Mouse (Mus musculus): ENCODE results near the gene Gtf3c1.

The Gtf3c1 gene

DNA sequence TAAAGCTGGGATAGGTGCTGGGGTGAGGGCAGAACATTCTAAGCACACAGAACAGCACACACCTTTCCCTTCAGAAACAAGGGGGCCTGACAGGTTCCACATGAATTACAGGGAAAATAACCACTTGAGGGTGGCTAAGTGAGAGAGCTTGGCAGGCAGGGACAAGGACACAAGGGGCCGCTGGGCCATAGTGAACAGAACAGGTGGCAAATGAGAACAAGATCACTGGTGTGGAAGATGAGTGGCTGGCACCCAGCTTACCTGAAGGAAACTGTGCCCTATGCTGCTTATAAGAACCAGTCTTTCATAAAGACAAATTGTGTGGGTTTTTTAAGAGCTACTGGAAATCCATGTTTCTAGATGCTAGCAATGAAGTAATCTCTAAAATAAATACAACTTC, 4.8 kb downstream of the Gtf3c1 start:
- DNase-seq = peak; percentile 25

- DNase-seq = no peak
Observed at GRCm38 (mm10) chr7:125694056-125694455, 13.5 kb downstream of the Gtf3c1 start.

DNA sequence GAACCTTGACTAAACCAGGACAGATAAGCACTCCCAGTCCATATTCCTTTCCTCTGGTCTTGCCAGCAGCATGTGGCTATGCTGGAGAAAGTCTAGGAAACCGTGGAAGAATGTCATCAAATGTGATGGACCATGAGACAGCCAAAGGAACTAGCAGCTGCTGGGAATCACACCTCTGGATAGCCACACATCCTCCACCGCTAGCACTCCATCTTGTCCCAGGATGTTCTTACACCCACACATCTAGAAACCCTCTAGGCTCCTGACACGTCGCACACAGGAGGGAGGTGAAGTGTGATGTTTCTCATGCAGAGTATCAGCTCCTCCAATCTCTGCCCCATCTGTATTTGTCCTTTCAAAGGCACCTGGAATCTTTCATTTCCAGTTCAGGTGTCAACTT, 17.1 kb downstream of the Gtf3c1 start:
- no peak for DNase-seq

DNA sequence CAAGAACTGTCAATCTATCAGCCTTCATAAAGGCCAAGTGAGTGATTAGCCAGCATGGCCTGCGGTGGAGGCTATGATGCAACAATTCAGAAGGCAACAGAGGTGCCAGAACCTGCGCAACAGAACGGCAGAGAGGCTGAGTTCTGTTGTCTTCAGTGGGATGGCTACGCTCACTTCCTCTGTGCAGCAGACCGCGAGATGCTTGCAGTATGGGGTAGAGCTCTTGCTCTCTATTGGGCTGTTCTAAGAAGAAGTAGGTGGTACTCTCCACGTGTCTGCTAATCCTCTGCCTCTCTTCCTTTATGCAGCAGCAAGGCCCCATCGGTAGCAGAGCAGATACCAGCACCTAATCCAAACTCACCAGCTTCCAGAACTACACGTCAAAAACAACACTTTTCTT, 27.6 kb downstream of the Gtf3c1 start:
- no peak for DNase-seq

DNA sequence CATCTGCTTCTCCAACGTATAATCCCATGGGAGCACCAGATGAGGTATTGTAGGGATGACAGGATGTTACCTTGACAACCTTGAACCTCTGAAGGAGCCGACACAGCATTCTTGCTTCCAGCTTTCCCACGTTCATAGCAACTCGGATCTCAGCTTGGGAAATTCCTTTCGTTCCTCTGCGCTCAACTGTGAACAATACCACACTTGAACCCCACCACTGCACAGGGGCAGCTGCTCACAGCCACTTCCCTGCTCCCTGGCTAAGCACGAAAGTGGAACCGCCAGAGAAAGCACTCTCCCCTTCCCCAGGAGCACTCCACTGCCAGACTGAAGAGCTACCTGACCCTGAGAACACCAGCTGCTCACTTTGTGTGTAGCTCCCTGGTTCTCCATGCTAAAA, 28.8 kb downstream of the Gtf3c1 start:
- no peak for DNase-seq

DNA sequence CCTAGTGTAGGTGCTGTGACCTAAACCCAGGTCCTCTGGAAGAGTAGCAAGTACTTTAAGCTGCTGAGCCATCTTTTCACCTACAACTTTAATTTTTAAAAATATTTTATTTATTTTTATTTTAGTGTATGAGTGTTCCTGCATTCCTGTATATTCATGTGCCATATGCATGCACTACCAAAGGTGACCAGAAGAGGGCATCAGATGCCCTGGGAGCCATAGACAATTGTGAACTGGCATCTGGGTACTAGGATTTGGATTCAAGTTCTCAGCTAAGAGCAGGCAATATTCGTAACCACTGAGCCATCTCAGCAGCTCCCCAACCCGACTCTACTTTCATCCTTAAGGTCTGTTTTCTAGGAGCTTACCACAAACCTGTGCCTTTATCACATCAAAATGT, 32.7 kb downstream of the Gtf3c1 start:
- peak; percentile 54 for DNase-seq

DNA sequence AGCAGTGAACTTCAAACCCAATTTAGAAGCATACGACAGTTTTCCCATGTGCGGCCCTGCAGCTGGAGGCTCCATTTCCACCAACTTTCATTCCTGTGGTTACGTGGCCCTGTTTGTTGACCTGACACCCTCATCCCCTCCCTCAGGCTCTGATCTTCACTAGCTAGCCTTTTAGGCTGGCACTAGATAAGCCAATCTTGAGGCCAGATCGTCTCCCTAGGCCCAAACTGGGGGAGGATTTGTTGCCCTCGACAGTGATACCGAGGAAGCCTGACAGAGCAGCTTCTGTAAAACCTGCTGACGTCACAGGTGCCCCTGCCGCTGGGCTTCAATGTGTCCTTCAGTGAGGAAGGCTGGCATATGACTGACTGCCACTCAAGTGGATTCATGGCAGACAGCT, 36.2 kb downstream of the Gtf3c1 start:
- DNase-seq = no peak

- no peak for DNase-seq
Observed at GRCm38 (mm10) chr7:125670865-125671264, 36.7 kb downstream of the Gtf3c1 start.

DNA sequence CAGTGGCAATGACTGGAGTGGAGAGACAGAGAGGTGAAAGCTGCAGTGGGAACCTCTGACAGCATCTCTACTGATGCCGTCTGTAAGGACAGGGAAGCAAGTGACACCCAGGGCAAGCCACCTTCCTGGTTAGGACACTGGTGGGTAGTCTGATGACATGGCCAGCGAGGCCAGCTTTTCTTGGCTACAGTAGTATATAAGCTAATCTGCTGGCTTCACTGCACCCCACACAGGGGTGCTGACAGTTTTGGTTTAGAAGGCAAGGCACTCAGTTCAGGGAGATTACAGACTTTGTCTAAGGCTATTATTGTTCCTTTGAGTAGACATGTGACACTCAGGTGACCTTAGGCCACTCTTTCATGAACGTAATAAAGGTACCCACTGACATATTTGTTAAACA, 43.9 kb downstream of the Gtf3c1 start:
- DNase-seq = no peak

GRCm38 (mm10) chr7:125657511-125657910, 50.1 kb downstream of the Gtf3c1 start:
- no peak for DNase-seq

GRCm38 (mm10) chr7:125649013-125649412, 58.6 kb downstream of the Gtf3c1 start:
- no peak for DNase-seq

DNA sequence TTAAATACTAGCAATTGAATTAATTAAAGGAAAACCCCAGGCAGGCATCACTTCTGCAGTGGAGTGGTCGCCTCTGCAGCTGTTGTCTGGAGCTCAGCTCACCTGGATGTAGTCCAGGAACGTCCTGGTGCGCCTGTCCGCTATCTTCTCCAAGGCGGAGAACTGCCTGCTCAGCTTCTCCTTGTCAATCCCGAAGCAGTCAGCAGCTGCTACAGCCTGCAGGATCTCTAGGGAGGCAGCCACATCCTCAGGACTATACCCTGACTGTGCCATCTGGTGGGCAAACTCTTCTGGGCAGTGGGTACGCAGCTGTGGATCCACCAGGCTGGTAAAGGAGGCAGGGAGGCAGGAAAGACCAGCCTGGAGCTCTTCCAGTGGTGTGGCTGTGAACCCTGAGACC, 62.2 kb downstream of the Gtf3c1 start:
- no peak for DNase-seq

DNA sequence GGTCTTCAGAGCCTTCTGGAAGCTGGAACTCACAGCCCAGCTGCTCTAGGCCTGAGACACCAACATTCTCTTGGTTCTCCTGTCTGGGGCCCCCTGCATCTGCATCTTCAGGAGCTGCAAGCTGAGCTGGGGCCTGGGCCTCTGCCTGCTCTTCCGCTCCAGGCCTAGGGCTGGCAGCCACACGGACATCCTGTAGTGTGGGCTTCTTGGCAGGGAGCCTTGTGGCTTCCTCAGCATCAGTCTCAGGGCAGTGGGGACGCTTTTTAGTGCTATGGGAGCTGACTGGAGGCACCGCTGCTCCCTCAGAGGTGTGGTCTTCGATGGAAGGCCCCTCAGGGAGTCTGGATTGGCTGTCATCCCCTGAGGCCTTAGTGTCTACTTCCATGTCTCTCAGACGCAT, 63.7 kb downstream of the Gtf3c1 start:
- DNase-seq = no peak

GRCm38 (mm10) chr7:125638870-125639386, 68.7 kb downstream of the Gtf3c1 start:
- peak; percentile 76 for DNase-seq

- no peak for DNase-seq
Observed at GRCm38 (mm10) chr7:125638376-125638775, 69.2 kb downstream of the Gtf3c1 start.

GRCm38 (mm10) chr7:125637220-125638140, 70.1 kb downstream of the Gtf3c1 start:
- no peak for DNase-seq

GRCm38 (mm10) chr7:125630989-125631388, 76.6 kb downstream of the Gtf3c1 start:
- DNase-seq = no peak

- DNase-seq = no peak
Observed at GRCm38 (mm10) chr7:125630317-125630716, 77.3 kb downstream of the Gtf3c1 start.

DNA sequence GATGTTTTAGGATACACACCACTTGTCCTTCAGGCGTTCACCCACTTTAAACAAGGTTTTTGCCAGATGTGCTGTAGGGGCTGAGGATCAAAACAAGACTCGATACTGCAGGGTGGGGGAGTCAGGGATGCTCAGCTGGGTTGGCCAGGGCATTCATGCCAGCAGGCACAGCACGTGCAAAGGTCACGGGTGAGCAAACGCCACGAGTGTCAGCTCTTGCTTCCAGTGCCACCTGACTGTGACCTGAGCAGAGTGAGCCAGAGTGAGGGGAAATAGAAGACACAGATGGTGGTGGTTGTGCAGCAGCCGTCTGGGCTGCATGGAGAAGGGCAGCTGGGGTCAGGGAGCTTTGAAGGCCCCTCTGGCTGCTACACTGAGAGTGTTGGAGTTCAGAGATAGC, 81.8 kb downstream of the Gtf3c1 start:
- no peak for DNase-seq

DNA sequence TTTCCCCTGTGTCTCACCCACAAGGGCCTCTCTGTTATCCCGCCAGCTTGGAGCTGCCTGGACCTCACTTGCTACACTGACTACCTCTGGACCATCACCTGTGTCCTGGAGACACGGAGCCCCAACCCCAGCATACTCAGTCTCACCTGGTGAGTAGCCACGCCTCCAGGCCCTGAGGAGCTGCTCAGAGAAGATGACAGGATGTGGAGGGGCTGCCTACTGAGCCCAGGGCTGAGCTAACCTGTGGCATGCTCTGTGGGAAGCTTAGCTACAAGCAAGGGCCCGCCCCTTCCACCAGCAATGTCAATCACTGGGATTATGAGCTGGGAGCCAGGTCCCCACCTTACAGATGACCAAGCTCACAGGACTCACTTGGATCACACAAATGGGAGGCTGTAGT, 82.4 kb downstream of the Gtf3c1 start:
- DNase-seq = no peak

GRCm38 (mm10) chr7:125622741-125623685, 84.6 kb downstream of the Gtf3c1 start:
- DNase-seq = no peak

DNA sequence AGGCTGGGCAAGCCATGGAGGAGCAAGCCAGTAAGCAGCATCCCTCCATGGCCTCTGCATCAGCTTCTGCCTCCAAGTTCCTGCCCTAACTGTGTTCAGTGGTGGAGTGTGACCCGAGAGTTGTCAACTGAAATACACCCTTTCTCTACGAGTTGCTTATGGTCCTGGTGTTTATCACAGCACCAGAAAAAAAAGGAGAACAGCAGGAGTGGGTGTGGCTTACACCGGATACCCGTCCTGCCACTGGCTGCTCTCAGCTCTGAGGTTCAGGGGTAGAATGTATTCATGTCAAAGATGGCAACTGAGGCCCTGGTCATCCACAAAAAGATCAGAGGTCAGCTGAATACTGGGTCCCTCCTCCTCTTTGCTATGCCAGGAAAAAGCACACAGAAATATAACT, 87.5 kb downstream of the Gtf3c1 start:
- no peak for DNase-seq

DNA sequence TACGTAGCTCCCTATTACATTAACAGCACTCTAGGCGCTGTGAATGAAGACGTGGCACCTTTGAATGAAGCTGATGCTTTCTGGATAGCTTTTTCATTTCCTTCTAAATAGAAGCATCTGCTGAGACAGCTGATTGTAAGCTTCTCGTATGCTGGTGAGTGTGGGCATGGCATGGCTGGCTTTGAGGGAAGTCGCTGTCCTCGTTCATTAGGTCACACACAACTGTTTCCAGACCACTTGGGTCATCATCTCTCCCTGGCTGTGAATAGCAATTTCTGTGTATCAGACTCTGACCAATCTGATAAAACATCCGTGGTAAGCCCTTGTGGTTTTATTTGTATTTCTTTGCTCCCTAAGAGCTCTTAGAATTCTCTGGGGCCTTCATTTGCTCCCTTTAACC, 89.6 kb downstream of the Gtf3c1 start:
- DNase-seq = no peak

GRCm38 (mm10) chr7:125615453-125615852, 92.1 kb downstream of the Gtf3c1 start:
- DNase-seq = no peak
